Mouse (Mus musculus): ENCODE results near the gene Higd1a.

Gene Higd1a

GRCm38 (mm10) chr9:121858153-121858488 is at the start of gene Higd1a:
TSS of gene Higd1a (minus strand) at chr9:121858362.
- no peak for DNase-seq (ENCODE audit: low read depth)

- no peak for DNase-seq (ENCODE audit: low read depth)
Measured at GRCm38 (mm10) chr9:121907356-121908070, 49.4 kb upstream of the Higd1a start.

GRCm38 (mm10) chr9:121906456-121906855 is 48.3 kb upstream of the Higd1a start:
- DNase-seq (ENCODE audit: low read depth): no peak

- DNase-seq (ENCODE audit: low read depth): no peak
Measured at GRCm38 (mm10) chr9:121905556-121906185, 47.5 kb upstream of the Higd1a start.

- no peak for DNase-seq (ENCODE audit: low read depth)
Measured at GRCm38 (mm10) chr9:121904946-121905345, 46.8 kb upstream of the Higd1a start.

- DNase-seq (ENCODE audit: low read depth): no peak
Measured at GRCm38 (mm10) chr9:121904319-121904718, 46.2 kb upstream of the Higd1a start.

GRCm38 (mm10) chr9:121903476-121904305 is 45.5 kb upstream of the Higd1a start:
- DNase-seq (ENCODE audit: low read depth): no peak

GRCm38 (mm10) chr9:121901710-121902700 is 43.8 kb upstream of the Higd1a start:
- DNase-seq (ENCODE audit: low read depth): no peak

GRCm38 (mm10) chr9:121900282-121900855 is 42.2 kb upstream of the Higd1a start:
- DNase-seq (ENCODE audit: low read depth): no peak

GRCm38 (mm10) chr9:121899306-121899705 is 41.1 kb upstream of the Higd1a start:
- no peak for DNase-seq (ENCODE audit: low read depth)

GRCm38 (mm10) chr9:121898245-121898644 is 40.1 kb upstream of the Higd1a start, which contains the start of gene Ackr2:
TSS of gene Ackr2 (plus strand) at chr9:121898355.
- no peak for DNase-seq (ENCODE audit: low read depth)

GRCm38 (mm10) chr9:121896820-121897219 is 38.7 kb upstream of the Higd1a start:
- no peak for DNase-seq (ENCODE audit: low read depth)

- no peak for DNase-seq (ENCODE audit: low read depth)
Measured at GRCm38 (mm10) chr9:121895392-121895993, 37.3 kb upstream of the Higd1a start.

GRCm38 (mm10) chr9:121894447-121894846 is 36.3 kb upstream of the Higd1a start:
- no peak for DNase-seq (ENCODE audit: low read depth)

GRCm38 (mm10) chr9:121892057-121892687 is 34.0 kb upstream of the Higd1a start:
- no peak for DNase-seq (ENCODE audit: low read depth)

GRCm38 (mm10) chr9:121891301-121891700 is 33.1 kb upstream of the Higd1a start:
- DNase-seq (ENCODE audit: low read depth): no peak

GRCm38 (mm10) chr9:121890441-121890941 is 32.3 kb upstream of the Higd1a start:
- DNase-seq (ENCODE audit: low read depth): peak; percentile 55

- no peak for DNase-seq (ENCODE audit: low read depth)
Measured at GRCm38 (mm10) chr9:121889927-121890440, 31.8 kb upstream of the Higd1a start.

- DNase-seq (ENCODE audit: low read depth): no peak
Measured at GRCm38 (mm10) chr9:121882015-121882457, 23.9 kb upstream of the Higd1a start.

GRCm38 (mm10) chr9:121881301-121881700 is 23.1 kb upstream of the Higd1a start:
- DNase-seq (ENCODE audit: low read depth): no peak
